8 mouse cellular contexts compared by ENCODE assay signal in the genomic region with DNA sequence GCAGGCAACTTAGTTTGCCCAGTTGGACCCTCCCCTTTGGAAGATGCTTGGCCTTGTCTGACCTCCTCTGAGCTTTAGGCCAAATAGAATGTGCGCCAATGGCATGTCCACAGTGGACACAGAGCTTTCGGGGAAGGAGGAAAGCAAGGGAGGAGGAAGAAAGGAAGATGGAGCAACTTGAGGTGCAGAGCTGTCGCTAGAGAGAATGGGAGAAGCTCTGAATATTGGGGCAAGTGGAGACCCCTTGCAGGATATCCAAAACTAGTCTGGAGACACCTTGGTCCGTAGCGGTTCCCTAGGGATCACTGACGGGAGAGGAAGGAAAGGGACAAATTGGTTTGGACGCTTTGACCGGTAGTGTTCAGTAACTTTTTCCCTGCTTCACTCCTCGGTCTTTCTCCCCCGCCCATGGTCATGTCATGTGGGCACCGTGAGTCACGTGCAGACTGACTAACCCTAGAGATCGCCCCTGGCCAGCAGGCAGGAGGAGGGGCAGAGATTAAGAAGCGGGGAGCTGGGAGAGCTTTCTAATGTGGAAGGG. TPM values are rescaled to one million over a fixed set of nuclear protein-coding genes. Genes with fewer than 3 reads are reported as not detected.
DNase-seq lines count a peak whose midpoint lies in the region; ATAC-seq and TF ChIP-seq lines count a peak whose summit lies in the region.

No protein-coding gene starts in this region.

- H3K27me3 ChIP-seq in heart, embryonic 12.5 days (replicated peaks), result no peaks in the 10 kb centered on the region; the same call in 1 of the 2 replicates
- H3K27me3 ChIP-seq in kidney, embryonic 15.5 days, result peaks cover 14% of the 10 kb centered on the region
- no peaks in the 10 kb centered on the region for H3K27me3 ChIP-seq in limb, embryonic 15.5 days
- no peaks in the 10 kb centered on the region for H3K27me3 ChIP-seq in neural tube, embryonic 11.5 days (ENCODE audit: control insufficient read depth, insufficient read depth, low read length)

- TF ChIP-seq POLR2A in embryonic fibroblast, embryonic 13.5 days (IDR thresholded peaks at IDR 0.05; ENCODE audit: low read depth, low read length), result peak; percentile 59

- WGBS in heart, embryonic 12.5 days, result 0% methylated on average over 14 of the region's 14 CpGs
- WGBS in kidney, embryonic 15.5 days, result 0% methylated on average over 14 of the region's 14 CpGs
- under 1% methylated on average over 14 of the region's 14 CpGs for WGBS in limb, embryonic 15.5 days
- WGBS in neural tube, embryonic 11.5 days, result 0% methylated on average over 14 of the region's 14 CpGs

- peak overlapping the region; percentile 70 for H3K4me3 ChIP-seq in embryonic fibroblast, embryonic 13.5 days (ENCODE audit: insufficient read depth, low read length)
- peak overlapping the region; percentile 72 for H3K4me3 ChIP-seq in heart, embryonic 12.5 days
- peak overlapping the region; percentile 66 for H3K4me3 ChIP-seq in kidney, embryonic 15.5 days (replicated peaks)
- H3K4me3 ChIP-seq in limb, embryonic 15.5 days, result peak overlapping the region; percentile 66
- H3K4me3 ChIP-seq in neural tube, embryonic 11.5 days (ENCODE audit: low read depth, low read length), result peak overlapping the region; percentile 63

- peak overlapping the region; percentile 89 for H3K4me2 ChIP-seq in heart, embryonic 12.5 days
- H3K4me2 ChIP-seq in kidney, embryonic 15.5 days, result peak overlapping the region; percentile 97
- peak overlapping the region; percentile 85 for H3K4me2 ChIP-seq in limb, embryonic 15.5 days
- peak overlapping the region; percentile 86 for H3K4me2 ChIP-seq in neural tube, embryonic 11.5 days (ENCODE audit: low read depth)

- H3K9ac ChIP-seq in heart, embryonic 12.5 days, result peak overlapping the region; percentile 78
- peak overlapping the region; percentile 58; the same call in 1 of the 2 replicates for H3K9ac ChIP-seq in kidney, embryonic 15.5 days
- H3K9ac ChIP-seq in limb, embryonic 15.5 days, result peak overlapping the region; percentile 53; the same call in 1 of the 2 replicates
- H3K9ac ChIP-seq in neural tube, embryonic 11.5 days (ENCODE audit: low read length), result no peak overlapping the region

- ATAC-seq in heart, embryonic 12.5 days (ENCODE audit: insufficient number of reproducible peaks, low FRiP score), result 0 out of 2 replicates have a peak, but pooled peaks have one; percentile 43
- 0 out of 2 replicates have a peak, but pooled peaks have one; percentile 24 for ATAC-seq in kidney, embryonic 15.5 days (replicated peaks; ENCODE audit: low FRiP score)
- no peak for ATAC-seq in limb, embryonic 15.5 days (ENCODE audit: insufficient number of reproducible peaks, low FRiP score, low TSS enrichment, low read depth)
- ATAC-seq in neural tube, embryonic 11.5 days (ENCODE audit: insufficient read depth, low FRiP score, low TSS enrichment), result peak; percentile 31
- no peak for ATAC-seq in activated CD4-positive, CD25-positive, alpha-beta regulatory T cell, adult 4 months

- H3K27ac ChIP-seq in embryonic fibroblast, embryonic 13.5 days (ENCODE audit: insufficient read depth, low read length), result no peak overlapping the region; the same call in 1 of the 2 replicates
- no peak overlapping the region for H3K27ac ChIP-seq in heart, embryonic 12.5 days (ENCODE audit: poor library complexity, severe bottlenecking)
- peak overlapping the region; percentile 70; the same call in 1 of the 2 replicates for H3K27ac ChIP-seq in kidney, embryonic 15.5 days
- H3K27ac ChIP-seq in limb, embryonic 15.5 days, result no peak overlapping the region
- no peak overlapping the region for H3K27ac ChIP-seq in neural tube, embryonic 11.5 days (ENCODE audit: low read depth, low read length)

- no peak for TF ChIP-seq CTCF in embryonic fibroblast, embryonic 13.5 days (IDR thresholded peaks at IDR 0.05; ENCODE audit: borderline replicate concordance, insufficient read depth, low read length)

- peaks cover 3% of the 10 kb centered on the region; the same call in 1 of the 2 replicates for H3K4me1 ChIP-seq in embryonic fibroblast, embryonic 13.5 days (ENCODE audit: control insufficient read depth, insufficient read depth, low read length)
- peaks cover 8% of the 10 kb centered on the region; the same call in 1 of the 2 replicates for H3K4me1 ChIP-seq in heart, embryonic 12.5 days (replicated peaks)
- peaks cover 25% of the 10 kb centered on the region for H3K4me1 ChIP-seq in kidney, embryonic 15.5 days
- H3K4me1 ChIP-seq in limb, embryonic 15.5 days, result peaks cover 19% of the 10 kb centered on the region
- no peaks in the 10 kb centered on the region for H3K4me1 ChIP-seq in neural tube, embryonic 11.5 days (ENCODE audit: control insufficient read depth, insufficient read depth, low read length)

- peak; percentile 86 to 88 for DNase-seq in adrenal gland, postnatal 36 days
- peak; percentile 57 for DNase-seq in neural tube, embryonic 11.5 days (ENCODE audit: low spot score)
- DNase-seq in testis, postnatal 14 days (ENCODE audit: low spot score), result peak; percentile 25

- H3K36me3 ChIP-seq in heart, embryonic 12.5 days, result no peaks in the 10 kb centered on the region
- no peaks in the 10 kb centered on the region for H3K36me3 ChIP-seq in kidney, embryonic 15.5 days
- no peaks in the 10 kb centered on the region for H3K36me3 ChIP-seq in limb, embryonic 15.5 days
- H3K36me3 ChIP-seq in neural tube, embryonic 11.5 days (ENCODE audit: control insufficient read depth, insufficient read depth, low read length), result no peaks in the 10 kb centered on the region

- H3K9me3 ChIP-seq in heart, embryonic 12.5 days (replicated peaks), result no peaks in the 10 kb centered on the region
- no peaks in the 10 kb centered on the region for H3K9me3 ChIP-seq in kidney, embryonic 15.5 days (replicated peaks)
- H3K9me3 ChIP-seq in limb, embryonic 15.5 days, result no peaks in the 10 kb centered on the region
- H3K9me3 ChIP-seq in neural tube, embryonic 11.5 days (ENCODE audit: control insufficient read depth, low read length), result no peaks in the 10 kb centered on the region

RNA-seq across cellular contexts. Expression of a gene that starts 1.0 kb away (rescaled TPM):
- total RNA-seq in adrenal gland, postnatal 36 days (2021), result 10 to 100 TPM in 1 of 2 experiments, 1 to 10 TPM in 1; 6.1 to 12.5 TPM
- 3.9 and 4.6 TPM in 2 replicates for polyA plus RNA-seq in embryonic fibroblast, embryonic 13.5 days (2011; ENCODE audit: insufficient read length, low read depth, missing spikeins)
- polyA plus RNA-seq in heart, embryonic 12.5 days (2016; fragmentation: Nextera tagmentation; extraction: Ambion mirVana), result 3.8 and 3.9 TPM in 2 replicates
- polyA plus RNA-seq in kidney, embryonic 15.5 days (2015; fragmentation: Nextera tagmentation; extraction: Ambion mirVana), result 18.6 and 18.7 TPM in 2 replicates
- 4.4 and 5.3 TPM in 2 replicates for polyA plus RNA-seq in limb, embryonic 15.5 days (2015; fragmentation: Nextera tagmentation; extraction: Ambion mirVana)
- 4.3 and 6.1 TPM in 2 replicates for polyA plus RNA-seq in neural tube, embryonic 11.5 days (2014; fragmentation: Nextera tagmentation; extraction: Ambion mirVana)
- polyA plus RNA-seq in activated CD4-positive, CD25-positive, alpha-beta regulatory T cell, adult 4 months (2017; shearing (Covaris generic)), result under 1 TPM; 0.11 to 0.54 TPM

Comparison
In these comparisons a context has a peak if more than half of its experiments do, and no peak if none do; other contexts are left out.
1. DNase-seq: peak in every context shown above with its lines; median percentile 87 in adrenal gland, postnatal 36 days; 57 in neural tube, embryonic 11.5 days; 25 in testis, postnatal 14 days.
2. ATAC-seq: peak in heart, embryonic 12.5 days (single experiment), kidney, embryonic 15.5 days (single experiment) and neural tube, embryonic 11.5 days (single experiment); none in limb, embryonic 15.5 days (single experiment) and activated CD4-positive, CD25-positive, alpha-beta regulatory T cell, adult 4 months (single experiment).
3. Peak in every context shown above with its lines, with median percentiles within 50 percentile points of each other: H3K4me3 ChIP-seq and H3K4me2 ChIP-seq.